In the genomic region with DNA sequence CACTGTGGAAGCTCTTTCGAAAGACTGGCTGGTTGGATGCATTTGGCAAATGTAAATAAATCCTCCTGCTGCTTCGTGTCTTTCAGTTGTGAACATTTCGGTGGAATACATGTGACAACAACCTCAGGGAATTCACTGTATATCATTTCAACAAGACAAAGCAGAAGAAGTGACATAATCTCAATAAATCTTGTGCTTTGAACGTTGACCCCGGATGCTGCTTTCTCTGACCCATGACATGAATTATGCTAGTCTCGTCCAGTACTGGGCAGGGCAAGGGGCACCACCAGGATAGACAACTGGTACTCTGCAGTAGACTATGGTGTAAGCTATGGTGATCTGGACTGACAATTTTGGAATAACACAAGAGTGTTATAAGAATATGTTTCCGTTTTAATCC, we compare ENCODE assay signal across 30 mouse cellular contexts. TPM values are rescaled to one million over a fixed set of nuclear protein-coding genes. Genes with fewer than 3 reads are reported as not detected.
A peak's percentile ranks its signal among the peaks of the same experiment; 100 is the strongest.
DNase-seq lines count a peak whose midpoint lies in the region; ATAC-seq and TF ChIP-seq lines count a peak whose summit lies in the region.
"Had no signal": no experiment of that assay in that cellular context is flagged by ENCODE, and none has a peak within 500 bp of the region (broad histone marks: within the 10 kb centered on the region; RNA-seq: fewer than 3 reads in every experiment).

No protein-coding gene starts in this region.

- H3K9me3 ChIP-seq in lung, postnatal 0 days (ENCODE audit: low read length) = no peaks in the 10 kb centered on the region
- H3K9me3 ChIP-seq: embryonic facial prominence, embryonic 10.5 days; embryonic facial prominence, embryonic 13.5 days; forebrain, embryonic 12.5 days; forebrain, embryonic 15.5 days; heart, embryonic 12.5 days; heart, embryonic 15.5 days; hindbrain, embryonic 10.5 days; hindbrain, embryonic 13.5 days had no signal

- TF ChIP-seq CTCF in lung, postnatal 0 days (IDR thresholded peaks at IDR 0.05) = no peak

- H3K4me2 ChIP-seq in lung, postnatal 0 days (replicated peaks; ENCODE audit: low read depth, low read length) = no peak overlapping the region
- H3K4me2 ChIP-seq: embryonic facial prominence, embryonic 13.5 days; forebrain, embryonic 12.5 days; forebrain, embryonic 15.5 days; heart, embryonic 12.5 days; heart, embryonic 15.5 days; hindbrain, embryonic 13.5 days had no signal

- 53% methylated on average over 7 of the region's 7 CpGs for WGBS in lung, postnatal 0 days

- no peak overlapping the region for H3K4me3 ChIP-seq in lung, postnatal 0 days (ENCODE audit: low read depth, low read length)
- H3K4me3 ChIP-seq: embryonic facial prominence, embryonic 10.5 days; embryonic facial prominence, embryonic 13.5 days; erythroblast, embryonic 14.5 days; forebrain, embryonic 12.5 days; forebrain, embryonic 15.5 days; heart, embryonic 12.5 days; heart, embryonic 15.5 days; hindbrain, embryonic 10.5 days; hindbrain, embryonic 13.5 days had no signal

- H3K9ac ChIP-seq in lung, postnatal 0 days (replicated peaks; ENCODE audit: low read depth) = no peak overlapping the region
- H3K9ac ChIP-seq: embryonic facial prominence, embryonic 13.5 days; forebrain, embryonic 12.5 days; forebrain, embryonic 15.5 days; heart, embryonic 12.5 days; heart, embryonic 15.5 days; hindbrain, embryonic 13.5 days had no signal

- peak; percentile 50 for DNase-seq in embryo, embryonic 10.5 days (ENCODE audit: low spot score)
- DNase-seq in embryo, embryonic 9.5 days (ENCODE audit: extremely low spot score) = no peak
- DNase-seq in lung, postnatal 0 days (ENCODE audit: low spot score) = peak; percentile 13
- DNase-seq in lung, adult 18-20 months = no peak
- peak; percentile 10 for DNase-seq in adipocyte (ENCODE audit: low spot score)
- DNase-seq in spleen, adult 12 weeks (ENCODE audit: low spot score) = no peak
- DNase-seq: adrenal gland, adult 2 months; adrenal gland, postnatal 14 days; B cell, adult 2 months; cerebellum, adult 11 months; cerebellum, adult 2 months; cerebellum, adult 9-11 months; cerebellum, postnatal 25 days; gastrocnemius, postnatal 25 days; heart, adult 18-20 months; heart, postnatal 10 days; heart, postnatal 36 days had no signal

- H3K27ac ChIP-seq in lung, postnatal 0 days (ENCODE audit: low read length) = no peak overlapping the region
- H3K27ac ChIP-seq: embryonic facial prominence, embryonic 10.5 days; embryonic facial prominence, embryonic 13.5 days; forebrain, embryonic 12.5 days; forebrain, embryonic 15.5 days; heart, embryonic 15.5 days; hindbrain, embryonic 10.5 days; hindbrain, embryonic 13.5 days had no signal

- H3K4me1 ChIP-seq in lung, postnatal 0 days (ENCODE audit: insufficient read depth, low read depth, low read length) = no peaks in the 10 kb centered on the region
- H3K4me1 ChIP-seq: embryonic facial prominence, embryonic 10.5 days; embryonic facial prominence, embryonic 13.5 days; forebrain, embryonic 12.5 days; forebrain, embryonic 15.5 days; hindbrain, embryonic 10.5 days; hindbrain, embryonic 13.5 days had no signal

- no peaks in the 10 kb centered on the region for H3K27me3 ChIP-seq in lung, postnatal 0 days (replicated peaks; ENCODE audit: insufficient read depth, low read length)
- H3K27me3 ChIP-seq: CH12.LX; embryonic facial prominence, embryonic 13.5 days; forebrain, embryonic 12.5 days; forebrain, embryonic 15.5 days; heart, embryonic 12.5 days; heart, embryonic 15.5 days; hindbrain, embryonic 13.5 days had no signal

- no peaks in the 10 kb centered on the region for H3K36me3 ChIP-seq in lung, postnatal 0 days (ENCODE audit: insufficient read depth, low read length)
- H3K36me3 ChIP-seq: embryonic facial prominence, embryonic 10.5 days; embryonic facial prominence, embryonic 13.5 days; forebrain, embryonic 12.5 days; forebrain, embryonic 15.5 days; G1E; heart, embryonic 12.5 days; heart, embryonic 15.5 days; hindbrain, embryonic 10.5 days; hindbrain, embryonic 13.5 days had no signal

- no peak for TF ChIP-seq EP300 in lung, postnatal 0 days (IDR thresholded peaks at IDR 0.05)

- no peak for ATAC-seq in lung, postnatal 0 days
- ATAC-seq: forebrain, embryonic 15.5 days; hindbrain, embryonic 16.5 days; Patski had no signal

RNA-seq across cellular contexts. Expression of gene Plcl2, which starts 28.3 kb away (rescaled TPM):
- polyA plus RNA-seq in lung, postnatal 0 days (2015; fragmentation: Nextera tagmentation; extraction: Ambion mirVana) = 1.0 and 1.3 TPM in 2 replicates
- polyA plus RNA-seq: G1E, Patski had no signal

Comparison
In these comparisons a context has a peak if more than half of its experiments do, and no peak if none do; other contexts are left out.
1. DNase-seq: peak in embryo, embryonic 10.5 days (single experiment), lung, postnatal 0 days (single experiment) and adipocyte (single experiment); none in embryo, embryonic 9.5 days (single experiment), lung, adult 18-20 months (0 of 2) and spleen, adult 12 weeks (single experiment).